Mouse (Mus musculus): Measurements from ENCODE around the gene Wdr53. TPM values are rescaled to one million over a fixed set of nuclear protein-coding genes. Genes with fewer than 3 reads are reported as not detected.
"Not testable (repeated sequence)": the region's sequence is repeated elsewhere in the genome, so short reads cannot be mapped to it uniquely, and the experiment has no call there.

The Wdr53 gene
- polyA plus RNA-seq, 1 experiment from 2014 or later = 17.1 TPM

DNA sequence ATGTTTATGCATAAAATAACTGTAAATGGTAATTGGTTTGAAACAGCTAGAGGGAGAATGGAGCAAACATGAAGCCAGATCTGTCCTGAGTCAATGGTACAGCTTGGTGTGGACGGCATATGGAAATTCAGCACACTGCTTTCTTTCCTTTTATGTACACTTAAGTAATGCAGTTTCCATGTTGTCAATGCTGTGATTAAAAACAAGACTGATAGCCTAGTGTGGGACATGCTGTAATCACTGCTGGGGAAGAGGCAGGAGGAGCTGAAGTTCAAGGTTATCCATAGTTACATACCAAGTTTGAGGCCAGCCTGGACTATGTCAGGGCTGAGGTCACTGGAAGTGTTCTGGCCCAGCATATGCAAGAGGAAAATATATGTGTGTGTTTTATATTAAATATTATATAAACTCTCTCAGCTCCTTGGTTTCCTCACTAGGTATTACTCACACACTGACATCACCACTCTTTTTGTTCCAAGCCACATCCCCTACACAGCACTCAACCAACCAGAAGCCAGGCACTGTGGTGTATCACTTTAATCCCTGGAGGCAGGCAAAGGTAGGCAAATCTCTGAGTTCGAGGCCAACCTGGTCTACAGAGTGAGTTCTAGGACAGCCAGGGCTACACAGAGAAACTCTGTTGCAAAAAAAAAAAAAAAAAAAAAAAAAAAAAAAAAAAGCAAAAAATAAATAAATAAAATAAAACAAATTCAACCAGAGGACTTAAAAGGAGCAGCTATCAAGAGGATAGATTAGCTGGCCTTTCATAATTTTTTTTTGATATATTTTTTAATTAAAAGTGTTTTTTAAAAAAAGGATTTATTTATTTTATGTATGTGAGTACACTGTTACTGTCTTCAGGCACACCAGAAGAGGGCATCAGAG, 7.4 kb upstream of the Wdr53 start:
- WGBS = 87% methylated on average over 2 of the region's 2 CpGs
- no peak overlapping the region for H3K9ac ChIP-seq
- ATAC-seq (ENCODE audit: low FRiP score) = no peak
- no peak overlapping the region for H3K4me3 ChIP-seq
- no peaks in the 10 kb centered on the region for H3K27me3 ChIP-seq
- peaks cover 21% of the 10 kb centered on the region for H3K36me3 ChIP-seq
- H3K4me1 ChIP-seq = peaks cover 5% of the 10 kb centered on the region
- no peaks in the 10 kb centered on the region for H3K9me3 ChIP-seq (replicated peaks)
- no peak overlapping the region for H3K27ac ChIP-seq
- H3K4me2 ChIP-seq (replicated peaks) = no peak overlapping the region

DNA sequence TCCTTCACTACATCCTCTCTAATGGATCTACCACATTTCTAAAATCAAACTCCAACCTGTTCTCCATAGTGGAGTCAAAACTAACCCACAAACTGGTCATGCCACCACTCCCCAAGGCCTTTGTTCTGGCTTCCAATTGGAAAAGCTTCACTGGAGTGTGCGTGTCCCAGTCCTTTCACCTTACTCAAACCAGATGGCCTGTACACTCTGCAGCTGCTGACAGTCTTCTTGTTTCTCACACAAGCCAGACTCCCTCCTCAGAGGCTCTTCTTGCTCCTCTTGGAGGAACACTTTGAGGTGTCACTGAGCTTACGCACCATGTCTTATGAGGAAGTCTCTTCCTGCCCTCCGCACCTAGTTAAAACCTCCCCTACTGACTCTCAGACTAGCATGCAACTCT, 3.1 kb upstream of the Wdr53 start:
- 93% methylated on average over 3 of the region's 3 CpGs for WGBS
- H3K4me1 ChIP-seq = peaks cover 27% of the 10 kb centered on the region
- no peak for ATAC-seq (ENCODE audit: low FRiP score)

GRCm38 (mm10) chr16:32246351-32246791, 656 bp upstream of the Wdr53 start:
- Histone ChIP-seq H3K36me3 (no peaks in the 10 kb centered on the region), H3K27ac (peak overlapping the region; percentile 94), H3K4me2 (replicated peaks) (peak overlapping the region; percentile 76), H3K4me3 (peak overlapping the region; percentile 89), H3K4me1 (peaks cover 27% of the 10 kb centered on the region), H3K9me3 (replicated peaks) (no peaks in the 10 kb centered on the region), H3K27me3 (no peaks in the 10 kb centered on the region), H3K9ac (peak overlapping the region; percentile 97)
- ATAC-seq (ENCODE audit: low FRiP score) = peak; percentile 72
- 0% methylated on average over 37 of the region's 41 CpGs for WGBS

More for the DNA sequence above, 3.1 kb upstream of the Wdr53 start:
- H3K9me3 ChIP-seq (replicated peaks) = no peaks in the 10 kb centered on the region
- 0 out of 2 replicates have a peak, but pooled peaks cover 3% of the 10 kb centered on the region for H3K36me3 ChIP-seq
- H3K27ac ChIP-seq = no peak overlapping the region
- no peaks in the 10 kb centered on the region for H3K27me3 ChIP-seq
- no peak overlapping the region for H3K4me3 ChIP-seq
- H3K4me2 ChIP-seq (replicated peaks) = no peak overlapping the region
- no peak overlapping the region for H3K9ac ChIP-seq

DNA sequence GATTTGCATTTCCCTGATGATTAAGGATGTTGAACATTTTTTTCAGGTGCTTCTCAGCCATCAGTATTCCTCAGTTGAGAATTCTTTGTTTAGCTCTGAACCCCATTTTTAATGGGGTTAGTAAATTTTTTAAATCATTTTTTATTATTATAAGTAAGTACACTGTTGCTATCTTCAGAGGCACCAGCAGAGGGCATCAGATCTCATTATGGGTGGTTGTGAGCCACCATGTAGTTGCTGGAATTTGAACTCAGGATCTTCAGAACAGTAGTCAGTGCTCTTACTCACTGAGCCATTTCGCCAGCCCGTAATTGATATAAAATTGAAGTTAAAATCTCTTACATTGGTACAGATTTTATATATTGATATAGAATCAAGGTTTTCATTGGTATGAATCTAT, 17.2 kb downstream of the Wdr53 start:
- WGBS = 84% methylated on average over 2 of the region's 2 CpGs
- not testable (repeated sequence) for H3K9ac ChIP-seq; H3K9me3 ChIP-seq (replicated peaks); H3K4me2 ChIP-seq (replicated peaks); H3K36me3 ChIP-seq; H3K4me3 ChIP-seq; H3K27ac ChIP-seq; H3K4me1 ChIP-seq; H3K27me3 ChIP-seq; ATAC-seq (ENCODE audit: low FRiP score)

DNA sequence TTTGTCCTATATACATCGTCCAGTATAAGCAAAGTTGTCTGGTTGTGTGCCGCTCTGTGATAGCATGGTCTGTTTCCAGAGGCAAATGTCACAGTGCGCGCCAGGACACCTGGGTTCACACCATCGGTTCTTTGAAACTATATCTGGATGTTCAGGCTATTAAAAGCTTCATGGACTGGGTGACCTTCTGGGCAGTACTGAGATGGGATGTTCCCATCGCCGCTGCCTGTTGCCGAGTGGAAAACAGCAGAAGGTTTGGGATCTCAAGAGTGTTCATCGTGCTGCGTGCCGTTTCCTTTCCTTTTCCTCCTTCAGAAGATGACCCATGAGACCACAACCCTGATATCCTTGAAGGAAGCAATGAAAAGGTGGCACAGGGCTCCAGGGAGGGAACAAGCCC, 24.3 kb downstream of the Wdr53 start, which contains the start of gene Smco1:
Gene Smco1, plus strand, starts transcription at position 178 of the 400 bp plus-strand sequence.
- 90% methylated on average over 11 of the region's 11 CpGs for WGBS
- no peak for ATAC-seq (ENCODE audit: low FRiP score)
- Histone ChIP-seq H3K9me3 (replicated peaks) (no peaks in the 10 kb centered on the region), H3K27me3 (no peaks in the 10 kb centered on the region), H3K27ac (no peak within 1 kb of the TSS), H3K9ac (no peak within 1 kb of the TSS), H3K36me3 (no peaks in the 10 kb centered on the region), H3K4me1 (no peaks in the 10 kb centered on the region), H3K4me2 (replicated peaks) (no peak within 1 kb of the TSS), H3K4me3 (no peak within 1 kb of the TSS)

DNA sequence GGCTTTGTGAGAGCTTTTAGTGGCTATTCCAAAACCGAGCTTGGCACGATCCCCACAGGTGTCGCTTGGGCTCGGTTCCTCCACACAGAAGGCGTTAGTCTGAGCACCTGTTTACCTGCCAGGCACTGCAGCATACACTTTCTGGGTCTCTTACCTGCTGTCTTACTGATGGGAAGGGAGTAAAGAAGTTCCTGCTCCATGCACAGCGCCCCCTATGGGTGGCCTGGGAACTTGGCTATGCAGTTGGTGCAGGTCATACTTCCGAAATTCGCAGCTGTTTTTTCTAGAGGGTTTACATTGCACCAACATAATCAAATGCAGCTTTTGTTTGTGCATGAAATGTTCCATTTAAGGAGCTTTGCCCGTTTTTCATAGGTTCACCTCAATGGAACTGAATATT, 26.3 kb downstream of the Wdr53 start:
- peaks cover 6% of the 10 kb centered on the region for H3K4me1 ChIP-seq

DNA sequence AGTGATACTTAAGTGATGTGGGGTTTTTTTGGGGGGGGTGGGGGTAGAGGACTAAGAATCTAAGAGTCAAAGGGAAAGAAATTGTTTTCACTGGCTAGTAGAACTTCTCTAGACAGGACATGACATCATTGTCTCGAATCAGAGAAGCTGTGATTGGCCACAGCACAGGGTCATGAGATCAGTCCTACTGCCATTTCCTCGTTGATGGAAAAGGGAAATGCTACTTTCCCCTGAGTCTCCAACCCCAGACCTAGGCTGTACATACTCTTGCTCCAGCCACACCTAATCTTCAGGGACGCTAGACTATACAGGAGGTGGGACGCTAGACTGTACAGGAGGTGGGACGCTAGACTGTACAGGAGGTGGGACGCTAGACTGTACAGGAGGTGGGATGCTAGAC, 28.0 kb downstream of the Wdr53 start:
- H3K27ac ChIP-seq = no peak overlapping the region
- H3K36me3 ChIP-seq = no peaks in the 10 kb centered on the region
- H3K4me1 ChIP-seq = peaks cover 20% of the 10 kb centered on the region
- no peak overlapping the region for H3K9ac ChIP-seq
- no peak overlapping the region for H3K4me3 ChIP-seq
- no peak for ATAC-seq (ENCODE audit: low FRiP score)
- H3K4me2 ChIP-seq (replicated peaks) = no peak overlapping the region
- no peaks in the 10 kb centered on the region for H3K27me3 ChIP-seq
- H3K9me3 ChIP-seq (replicated peaks) = 0 out of 2 replicates have a peak, but pooled peaks cover 1% of the 10 kb centered on the region
- 91% methylated on average over 6 of the region's 6 CpGs for WGBS

More for the DNA sequence above, 26.3 kb downstream of the Wdr53 start:
- H3K9ac ChIP-seq = no peak overlapping the region
- H3K36me3 ChIP-seq = no peaks in the 10 kb centered on the region
- no peaks in the 10 kb centered on the region for H3K27me3 ChIP-seq
- WGBS = 52% methylated on average over 9 of the region's 9 CpGs
- H3K4me2 ChIP-seq (replicated peaks) = no peak overlapping the region
- H3K9me3 ChIP-seq (replicated peaks) = no peaks in the 10 kb centered on the region
- H3K27ac ChIP-seq = no peak overlapping the region
- ATAC-seq (ENCODE audit: low FRiP score) = no peak
- H3K4me3 ChIP-seq = no peak overlapping the region

- no peak overlapping the region for H3K27ac ChIP-seq
- peaks cover 23% of the 10 kb centered on the region for H3K4me1 ChIP-seq
- H3K4me3 ChIP-seq = no peak overlapping the region
- 0 out of 2 replicates have a peak, but pooled peaks cover 4% of the 10 kb centered on the region for H3K9me3 ChIP-seq (replicated peaks)
- no peak for ATAC-seq (ENCODE audit: low FRiP score)
- WGBS = 88% methylated on average over 1 of the region's 1 CpGs
- H3K27me3 ChIP-seq = no peaks in the 10 kb centered on the region
- H3K4me2 ChIP-seq (replicated peaks) = no peak overlapping the region
- no peaks in the 10 kb centered on the region for H3K36me3 ChIP-seq
- no peak overlapping the region for H3K9ac ChIP-seq
Observed at GRCm38 (mm10) chr16:32275830-32276229, 28.8 kb downstream of the Wdr53 start.

DNA sequence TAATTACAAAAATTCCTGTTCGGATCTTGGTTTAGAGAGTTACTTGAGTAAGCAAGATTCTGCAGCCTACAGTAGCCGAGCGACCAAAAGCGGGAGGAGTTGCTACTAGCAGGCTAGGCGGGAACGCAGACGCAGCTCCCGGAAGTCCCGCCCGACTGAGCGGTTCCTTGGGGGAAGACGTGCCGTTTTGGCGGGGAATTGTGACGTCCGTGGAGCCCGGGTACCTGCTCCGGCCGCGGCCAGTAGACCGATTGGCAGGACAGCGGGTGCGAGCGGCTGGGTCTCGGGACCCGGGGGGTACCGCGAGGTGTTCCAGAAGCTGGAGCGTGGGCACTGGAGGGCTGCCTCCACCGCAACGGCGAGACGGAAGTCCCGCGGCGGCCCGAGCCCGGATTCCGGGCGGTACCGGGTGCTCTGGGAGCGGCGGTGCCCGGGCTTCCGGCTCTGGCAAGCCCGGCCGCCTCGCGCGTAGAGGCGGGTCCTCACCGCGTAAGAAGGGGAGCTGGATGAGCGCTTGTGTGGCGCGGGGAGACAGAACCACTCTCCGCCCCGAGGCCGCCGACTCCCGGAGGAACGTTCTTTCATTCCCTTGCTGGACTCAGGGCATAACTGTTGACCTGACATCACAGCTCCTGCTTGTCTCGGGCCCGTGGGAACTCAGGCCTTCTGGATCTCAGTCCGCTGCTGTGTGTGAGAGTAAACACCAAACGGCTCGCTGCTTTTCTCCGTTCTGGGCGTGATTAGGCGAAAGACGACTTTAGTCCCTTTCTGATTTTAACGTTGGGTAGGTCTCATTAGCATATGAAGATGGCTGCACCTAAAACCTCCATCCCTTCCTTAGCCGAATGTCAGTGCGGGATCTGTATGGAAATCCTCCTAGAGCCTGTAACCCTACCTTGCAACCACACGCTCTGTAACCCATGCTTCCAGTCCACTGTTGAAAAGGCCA, 30.6 kb downstream of the Wdr53 start, which contains the start of gene Rnf168:
Gene Rnf168, plus strand, starts transcription at position 152 of the 949 bp plus-strand sequence.
- Histone ChIP-seq H3K4me2 (replicated peaks) (peak within 1 kb of the TSS; percentile 73), H3K27me3 (no peaks in the 10 kb centered on the region), H3K4me3 (peak within 1 kb of the TSS; percentile 94), H3K36me3 (0 out of 2 replicates have a peak, but pooled peaks cover 3% of the 10 kb centered on the region), H3K4me1 (peaks cover 27% of the 10 kb centered on the region), H3K9me3 (replicated peaks) (0 out of 2 replicates have a peak, but pooled peaks cover 4% of the 10 kb centered on the region), H3K9ac (peak within 1 kb of the TSS; percentile 80), H3K27ac (peak within 1 kb of the TSS; percentile 96)
- WGBS = under 1% methylated on average over 75 of the region's 75 CpGs
- peak; percentile 91 for ATAC-seq (ENCODE audit: low FRiP score)

GRCm38 (mm10) chr16:32278396-32278795, 31.4 kb downstream of the Wdr53 start:
- H3K27me3 ChIP-seq = no peaks in the 10 kb centered on the region
- peaks cover 27% of the 10 kb centered on the region for H3K4me1 ChIP-seq

GRCm38 (mm10) chr16:32280211-32280610, 33.2 kb downstream of the Wdr53 start:
- peak overlapping the region; percentile 12; the same call in 1 of the 2 replicates for H3K4me3 ChIP-seq
- no peaks in the 10 kb centered on the region for H3K27me3 ChIP-seq
- 0 out of 2 replicates have a peak overlapping the region, but pooled peaks have one; percentile 8 for H3K9ac ChIP-seq
- 95% methylated on average over 8 of the region's 8 CpGs for WGBS
- ATAC-seq (ENCODE audit: low FRiP score) = no peak
- H3K36me3 ChIP-seq = peaks cover 28% of the 10 kb centered on the region
- peak overlapping the region; percentile 73 for H3K4me2 ChIP-seq (replicated peaks)
- H3K27ac ChIP-seq = no peak overlapping the region
- H3K9me3 ChIP-seq (replicated peaks) = 0 out of 2 replicates have a peak, but pooled peaks cover 4% of the 10 kb centered on the region
- peaks cover 27% of the 10 kb centered on the region for H3K4me1 ChIP-seq

More at GRCm38 (mm10) chr16:32278396-32278795, 31.4 kb downstream of the Wdr53 start:
- H3K4me2 ChIP-seq (replicated peaks) = peak overlapping the region; percentile 73
- H3K9ac ChIP-seq = peak overlapping the region; percentile 80
- WGBS = 62% methylated on average over 7 of the region's 7 CpGs
- 0 out of 2 replicates have a peak, but pooled peaks cover 4% of the 10 kb centered on the region for H3K9me3 ChIP-seq (replicated peaks)
- no peak for ATAC-seq (ENCODE audit: low FRiP score)
- peak overlapping the region; percentile 94 for H3K4me3 ChIP-seq
- peaks cover 11% of the 10 kb centered on the region; the same call in 1 of the 2 replicates for H3K36me3 ChIP-seq
- H3K27ac ChIP-seq = peak overlapping the region; percentile 96
